Mouse (Mus musculus): ENCODE measurements at regions not wholly inside any gene's neighbourhood (a gene's known extent, or its start where the extent isn't known, plus 50 kb on each side); places are given as distances from the start of the nearest gene placed in this dataset.

- WGBS, result 83% methylated on average over 3 of the region's 3 CpGs
- TF ChIP-seq CTCF (IDR thresholded peaks at IDR 0.05; ENCODE audit: control insufficient read depth, insufficient read depth, low read length), result no peak
- no peak for TF ChIP-seq POLR2A (IDR thresholded peaks at IDR 0.05; ENCODE audit: borderline replicate concordance, control insufficient read depth, low read depth, low read length)
- H3K4me3 ChIP-seq (replicated peaks; ENCODE audit: control insufficient read depth, low read depth, low read length), result no peak overlapping the region
- H3K4me1 ChIP-seq (ENCODE audit: control insufficient read depth, insufficient read depth, low read length), result no peaks in the 10 kb centered on the region
- no peak overlapping the region for H3K27ac ChIP-seq (ENCODE audit: control insufficient read depth, insufficient read depth, low read depth, low read length, poor library complexity)
These were observed 59.1 kb upstream of the Npvf start for GRCm38 (mm10) chr6:50713297-50713696.

DNA sequence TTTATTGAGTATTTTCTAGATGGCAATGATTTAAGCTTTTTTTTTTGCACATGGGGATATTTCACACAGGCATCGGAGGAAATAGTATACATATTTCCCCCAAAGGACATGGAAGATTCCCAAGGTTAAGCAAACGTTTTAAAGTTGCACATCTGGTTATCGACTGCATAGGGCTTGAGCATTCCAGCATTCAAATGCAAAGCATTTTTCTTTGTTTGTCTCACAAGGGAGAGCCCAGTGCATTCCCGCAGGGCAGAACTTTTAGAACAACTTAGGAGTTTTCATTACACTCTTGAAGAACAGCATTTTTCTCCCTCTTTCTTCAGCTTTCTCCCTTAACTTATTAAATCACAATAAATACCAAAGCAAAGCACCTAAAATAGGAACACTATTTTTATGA lies 64.4 kb upstream of the Npvf start:
- WGBS, result 69% methylated on average over 4 of the region's 4 CpGs
- Histone ChIP-seq H3K4me3 (replicated peaks; ENCODE audit: control insufficient read depth, low read depth, low read length) (no peak overlapping the region), H3K4me1 (ENCODE audit: control insufficient read depth, insufficient read depth, low read length) (no peaks in the 10 kb centered on the region), H3K27ac (ENCODE audit: control insufficient read depth, insufficient read depth, low read depth, low read length, poor library complexity) (no peak overlapping the region)
- no peak for TF ChIP-seq CTCF (IDR thresholded peaks at IDR 0.05; ENCODE audit: control insufficient read depth, insufficient read depth, low read length)
- no peak for TF ChIP-seq POLR2A (IDR thresholded peaks at IDR 0.05; ENCODE audit: borderline replicate concordance, control insufficient read depth, low read depth, low read length)

GRCm38 (mm10) chr6:50720346-50720745 lies 66.1 kb upstream of the Npvf start:
- 70% methylated on average over 4 of the region's 4 CpGs for WGBS
- no peak overlapping the region for H3K27ac ChIP-seq (ENCODE audit: control insufficient read depth, insufficient read depth, low read depth, low read length, poor library complexity)
- no peaks in the 10 kb centered on the region for H3K4me1 ChIP-seq (ENCODE audit: control insufficient read depth, insufficient read depth, low read length)
- TF ChIP-seq POLR2A (IDR thresholded peaks at IDR 0.05; ENCODE audit: borderline replicate concordance, control insufficient read depth, low read depth, low read length), result no peak
- TF ChIP-seq CTCF (IDR thresholded peaks at IDR 0.05; ENCODE audit: control insufficient read depth, insufficient read depth, low read length), result no peak
- H3K4me3 ChIP-seq (replicated peaks; ENCODE audit: control insufficient read depth, low read depth, low read length), result no peak overlapping the region

- H3K4me1 ChIP-seq (ENCODE audit: control insufficient read depth, insufficient read depth, low read length), result no peaks in the 10 kb centered on the region; the same call in 1 of the 2 replicates
- no peak overlapping the region for H3K4me3 ChIP-seq (replicated peaks; ENCODE audit: control insufficient read depth, low read depth, low read length)
- H3K27ac ChIP-seq (ENCODE audit: control insufficient read depth, insufficient read depth, low read depth, low read length, poor library complexity), result no peak overlapping the region
- TF ChIP-seq POLR2A (IDR thresholded peaks at IDR 0.05; ENCODE audit: borderline replicate concordance, control insufficient read depth, low read depth, low read length) (no peak), CTCF (IDR thresholded peaks at IDR 0.05; ENCODE audit: control insufficient read depth, insufficient read depth, low read length) (no peak)
- WGBS, result 96% methylated on average over 3 of the region's 3 CpGs
These were observed 71.4 kb upstream of the Npvf start for GRCm38 (mm10) chr6:50725640-50726039.

GRCm38 (mm10) chr6:50726166-50726591 lies 71.9 kb upstream of the Npvf start:
- 90% methylated on average over 9 of the region's 9 CpGs for WGBS
- Histone ChIP-seq H3K27ac (ENCODE audit: control insufficient read depth, insufficient read depth, low read depth, low read length, poor library complexity) (no peak overlapping the region), H3K4me3 (replicated peaks; ENCODE audit: control insufficient read depth, low read depth, low read length) (no peak overlapping the region), H3K4me1 (ENCODE audit: control insufficient read depth, insufficient read depth, low read length) (no peaks in the 10 kb centered on the region; the same call in 1 of the 2 replicates)
- TF ChIP-seq CTCF (IDR thresholded peaks at IDR 0.05; ENCODE audit: control insufficient read depth, insufficient read depth, low read length) (no peak), POLR2A (IDR thresholded peaks at IDR 0.05; ENCODE audit: borderline replicate concordance, control insufficient read depth, low read depth, low read length) (no peak)

DNA sequence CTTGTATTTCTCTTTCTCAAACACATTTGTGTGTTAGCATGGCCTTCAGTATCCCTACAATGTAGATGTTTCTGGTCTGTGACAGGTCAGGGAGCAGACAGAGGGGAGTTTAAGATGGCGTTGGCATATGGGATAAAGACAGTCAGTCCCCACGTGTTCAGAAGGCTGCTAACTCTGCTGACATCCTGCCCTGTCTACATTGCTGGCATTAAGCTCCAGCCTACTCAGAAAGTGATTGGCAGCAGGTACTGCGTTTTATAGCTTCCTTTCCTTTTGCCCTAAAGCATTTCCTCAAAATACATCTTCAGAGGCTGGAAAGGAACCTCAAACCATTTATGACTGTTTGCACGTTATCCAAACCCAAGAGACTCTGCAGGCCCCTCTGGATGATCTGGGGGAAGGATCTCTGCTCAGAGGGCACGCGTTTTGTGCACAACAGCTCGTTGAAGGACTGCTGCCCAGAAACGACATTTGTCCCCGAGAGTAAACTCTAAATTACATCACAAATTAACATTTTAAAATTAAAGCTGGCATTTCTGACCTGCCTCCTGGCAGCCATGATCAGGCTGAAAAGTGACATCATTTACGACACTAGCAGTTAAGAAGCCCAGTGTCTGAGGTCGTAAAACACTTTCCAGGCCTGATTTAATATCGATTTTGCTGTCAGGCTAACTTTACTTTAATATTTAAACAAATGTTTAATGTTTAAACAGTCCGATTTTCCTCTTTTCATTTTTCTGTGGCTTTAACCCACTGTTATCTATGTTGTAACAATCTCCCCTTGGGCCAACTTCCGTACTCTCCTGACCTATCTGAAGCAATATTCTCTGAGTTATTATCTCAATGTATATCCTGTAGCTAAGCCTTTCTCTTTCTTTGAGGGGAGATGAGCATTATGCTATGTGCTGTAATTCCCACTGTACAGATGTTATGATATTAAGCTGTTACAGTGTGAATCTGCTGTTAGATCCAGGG lies 76.8 kb upstream of the Npvf start:
- no peak for TF ChIP-seq CTCF (IDR thresholded peaks at IDR 0.05; ENCODE audit: control insufficient read depth, insufficient read depth, low read length)
- TF ChIP-seq POLR2A (IDR thresholded peaks at IDR 0.05; ENCODE audit: borderline replicate concordance, control insufficient read depth, low read depth, low read length), result no peak
- 38% methylated on average over 14 of the region's 14 CpGs for WGBS
- Histone ChIP-seq H3K4me3 (replicated peaks; ENCODE audit: control insufficient read depth, low read depth, low read length) (no peak overlapping the region), H3K27ac (ENCODE audit: control insufficient read depth, insufficient read depth, low read depth, low read length, poor library complexity) (no peak overlapping the region), H3K4me1 (ENCODE audit: control insufficient read depth, insufficient read depth, low read length) (no peaks in the 10 kb centered on the region; the same call in 1 of the 2 replicates)

GRCm38 (mm10) chr6:50734701-50735100 lies 80.5 kb upstream of the Npvf start:
- H3K27ac ChIP-seq (ENCODE audit: control insufficient read depth, insufficient read depth, low read depth, low read length, poor library complexity), result no peak overlapping the region
- no peak for TF ChIP-seq POLR2A (IDR thresholded peaks at IDR 0.05; ENCODE audit: borderline replicate concordance, control insufficient read depth, low read depth, low read length)
- TF ChIP-seq CTCF (IDR thresholded peaks at IDR 0.05; ENCODE audit: control insufficient read depth, insufficient read depth, low read length), result no peak
- no peaks in the 10 kb centered on the region; the same call in 1 of the 2 replicates for H3K4me1 ChIP-seq (ENCODE audit: control insufficient read depth, insufficient read depth, low read length)
- WGBS, result 84% methylated on average over 2 of the region's 2 CpGs
- no peak overlapping the region for H3K4me3 ChIP-seq (replicated peaks; ENCODE audit: control insufficient read depth, low read depth, low read length)

DNA sequence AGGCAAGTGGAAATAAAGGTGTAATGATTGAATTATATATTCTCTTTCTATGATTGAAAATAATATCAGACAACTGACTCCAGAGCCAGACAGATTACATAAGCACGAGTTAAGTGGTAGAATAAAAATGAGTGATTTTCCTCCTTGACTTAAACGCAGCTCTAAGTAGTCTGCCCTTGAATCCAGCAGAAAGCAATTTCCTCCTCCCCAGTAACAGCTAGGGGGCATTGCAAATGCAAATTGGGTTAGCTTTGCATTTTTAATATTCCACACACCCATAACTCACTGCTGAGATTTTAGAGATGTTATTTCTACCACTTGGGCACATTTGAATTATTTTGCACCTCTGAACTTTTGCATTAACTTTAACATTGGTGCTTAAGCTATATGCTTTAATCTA lies 81.6 kb upstream of the Npvf start:
- Histone ChIP-seq H3K4me3 (replicated peaks; ENCODE audit: control insufficient read depth, low read depth, low read length) (no peak overlapping the region), H3K4me1 (ENCODE audit: control insufficient read depth, insufficient read depth, low read length) (no peaks in the 10 kb centered on the region), H3K27ac (ENCODE audit: control insufficient read depth, insufficient read depth, low read depth, low read length, poor library complexity) (no peak overlapping the region)
- TF ChIP-seq CTCF (IDR thresholded peaks at IDR 0.05; ENCODE audit: control insufficient read depth, insufficient read depth, low read length), result no peak
- no peak for TF ChIP-seq POLR2A (IDR thresholded peaks at IDR 0.05; ENCODE audit: borderline replicate concordance, control insufficient read depth, low read depth, low read length)
- WGBS, result 64% methylated on average over 2 of the region's 2 CpGs

Measured in bone marrow, adult 2 months (tissue).